Mouse (Mus musculus) brain, adult 2 months (tissue): ENCODE measurements around the gene Spop.
A peak's percentile ranks its signal among the peaks of the same experiment; 100 is the strongest.

Source experiments
- DNase-seq: peaks from one replicate; pipeline ENCODE4 v3.0.0; 2011; ENCODE audit warnings: low read depth, low spot score

The Spop gene

GRCm38 (mm10) chr11:95519299-95519698 is 105.4 kb downstream of the Spop start:
- DNase-seq: no peak

- no peak for DNase-seq
Measured at GRCm38 (mm10) chr11:95519996-95520395, 106.1 kb downstream of the Spop start.

- peak; percentile 91 for DNase-seq
Measured at GRCm38 (mm10) chr11:95520456-95521072, 106.7 kb downstream of the Spop start.

- peak; percentile 92 for DNase-seq
Measured at GRCm38 (mm10) chr11:95521563-95521962, 107.7 kb downstream of the Spop start.

GRCm38 (mm10) chr11:95527307-95527706 is 113.4 kb downstream of the Spop start:
- DNase-seq: peak; percentile 56

GRCm38 (mm10) chr11:95528231-95528630 is 114.4 kb downstream of the Spop start:
- DNase-seq: no peak

- no peak for DNase-seq
Measured at GRCm38 (mm10) chr11:95532353-95533072, 118.6 kb downstream of the Spop start.

- DNase-seq: peak; percentile 88
Measured at GRCm38 (mm10) chr11:95533484-95534160, 119.7 kb downstream of the Spop start.

- DNase-seq: no peak
Measured at GRCm38 (mm10) chr11:95538378-95539104, 124.7 kb downstream of the Spop start.

GRCm38 (mm10) chr11:95540637-95541385 is 126.9 kb downstream of the Spop start:
- DNase-seq: no peak
